Mouse (Mus musculus): ENCODE data around the gene Arid5b.
A peak's percentile ranks its signal among the peaks of the same experiment; 100 is the strongest.

The Arid5b gene

DNA sequence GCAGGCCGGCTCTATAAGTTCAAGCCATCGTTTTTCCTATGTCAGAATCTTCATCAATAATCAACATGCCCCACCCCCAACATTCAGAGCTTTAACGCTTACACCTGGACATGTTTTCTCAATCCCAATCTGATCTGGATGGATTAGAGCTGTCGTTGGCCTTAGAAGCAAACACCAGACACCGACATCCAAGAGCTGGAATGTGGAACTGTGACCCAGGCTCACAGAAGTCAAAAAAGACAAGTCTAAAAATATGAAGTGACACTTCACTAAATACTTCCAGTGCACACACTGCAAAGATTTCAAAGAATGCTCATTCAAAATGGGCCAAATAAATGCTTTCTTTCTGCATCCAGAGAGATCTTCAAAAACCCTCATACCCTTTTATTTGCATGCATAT lies 144.5 kb downstream of the Arid5b start:
- DNase-seq = no peak

DNA sequence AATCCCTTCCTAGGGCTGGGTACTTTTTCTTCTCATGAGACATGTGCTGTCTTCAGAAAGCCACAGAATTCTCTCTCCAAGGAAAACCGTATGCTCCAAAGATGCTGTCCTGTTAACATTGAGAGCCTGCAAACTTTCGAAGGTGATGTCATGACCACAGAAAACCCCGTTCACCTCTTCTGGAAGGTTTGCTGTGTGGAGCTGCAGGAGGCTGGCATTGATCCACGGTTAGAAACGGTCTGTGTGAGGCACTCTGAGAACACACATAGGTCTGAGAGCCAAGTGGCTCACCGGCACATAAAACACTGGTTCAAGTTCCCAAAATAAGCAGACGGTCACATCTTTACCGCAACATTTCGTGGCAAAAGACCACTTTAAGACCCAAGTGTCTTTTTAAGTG lies 145.9 kb downstream of the Arid5b start:
- DNase-seq = no peak

DNA sequence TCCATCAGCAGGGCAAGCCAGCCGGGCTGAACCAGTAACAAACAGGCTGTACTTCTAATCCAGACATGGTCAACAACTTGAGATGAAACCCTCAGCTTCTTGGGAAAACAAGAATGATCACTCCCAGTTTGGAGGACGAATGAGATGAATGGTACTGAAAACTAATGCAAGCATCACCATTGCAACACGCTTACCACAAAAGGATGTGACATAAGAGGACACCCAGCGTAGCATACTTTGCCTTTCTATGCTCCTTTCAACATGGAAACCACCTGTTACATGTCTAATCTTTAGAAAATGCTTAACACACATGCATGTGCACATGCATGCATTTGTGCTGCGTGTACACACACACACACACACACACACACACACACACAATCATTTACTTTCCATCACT lies 146.4 kb downstream of the Arid5b start:
- DNase-seq = no peak

GRCm38 (mm10) chr10:68129651-68130050 lies 148.9 kb downstream of the Arid5b start:
- no peak for DNase-seq

DNA sequence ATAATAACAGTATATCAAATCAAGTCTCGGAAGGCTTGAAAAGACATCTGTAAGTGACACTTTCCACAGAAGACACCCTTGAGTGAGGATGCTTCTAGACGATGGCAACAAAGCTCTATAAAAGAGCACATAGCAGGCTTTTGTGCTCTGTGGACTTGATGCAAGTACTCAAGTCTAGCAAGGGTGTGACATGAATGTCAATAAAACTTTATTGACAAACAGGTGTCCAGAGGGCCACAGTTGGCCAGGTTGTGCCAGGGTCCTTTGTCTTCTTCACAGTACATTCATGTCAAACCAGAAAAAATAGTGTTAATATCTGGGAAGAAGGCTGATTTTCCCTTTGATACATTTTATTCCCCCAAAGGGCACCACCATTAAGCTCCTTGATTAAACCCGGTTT lies 149.5 kb downstream of the Arid5b start:
- no peak for DNase-seq

DNA sequence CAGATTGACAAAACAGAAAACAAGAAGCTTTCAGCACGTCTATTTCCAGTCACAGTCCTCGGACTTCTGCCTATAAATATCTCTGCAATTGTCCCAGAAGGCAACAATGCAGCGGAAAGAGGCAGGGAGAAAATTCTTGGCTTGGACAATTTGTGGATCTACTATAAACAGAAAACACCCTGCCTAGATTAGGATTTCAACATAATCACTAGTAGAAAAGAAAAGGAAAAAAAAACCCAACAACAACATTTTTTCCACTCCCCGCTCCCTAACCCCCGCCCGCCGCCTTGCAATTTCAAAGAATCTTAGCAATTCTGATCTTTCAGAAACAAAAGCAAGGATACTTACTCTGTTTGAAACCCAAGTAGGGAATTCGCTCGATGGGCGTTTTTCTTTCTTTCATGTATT lies 150.1 kb downstream of the Arid5b start:
- DNase-seq = peak; percentile 64 to 65

GRCm38 (mm10) chr10:68127604-68128256 lies 150.8 kb downstream of the Arid5b start:
- no peak for DNase-seq

- no peak for DNase-seq
Measured at GRCm38 (mm10) chr10:68127104-68127503, 151.4 kb downstream of the Arid5b start.

- DNase-seq = no peak
Measured at GRCm38 (mm10) chr10:68126551-68126950, 152.0 kb downstream of the Arid5b start.

GRCm38 (mm10) chr10:68125919-68126550 lies 152.5 kb downstream of the Arid5b start:
- no peak for DNase-seq

GRCm38 (mm10) chr10:68124985-68125384 lies 153.6 kb downstream of the Arid5b start:
- no peak for DNase-seq

DNA sequence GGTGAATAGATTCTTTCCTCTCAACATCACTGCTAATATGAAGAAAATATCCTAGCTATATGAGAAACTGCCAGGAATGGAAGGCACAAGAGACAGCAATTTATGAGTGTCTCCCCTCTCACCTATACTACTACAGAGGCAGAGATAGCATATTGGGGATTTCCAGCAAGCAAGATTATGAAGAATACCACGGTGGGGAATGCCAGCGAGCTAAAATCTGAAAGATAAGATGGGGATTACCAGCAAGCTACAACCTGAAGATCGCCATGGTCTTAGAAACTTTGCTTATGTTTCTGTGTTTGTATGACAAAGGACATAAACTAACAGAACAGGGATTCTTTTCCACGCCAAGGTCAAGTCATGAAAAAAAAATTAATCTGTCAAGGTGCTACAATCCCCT lies 155.1 kb downstream of the Arid5b start:
- no peak for DNase-seq

DNA sequence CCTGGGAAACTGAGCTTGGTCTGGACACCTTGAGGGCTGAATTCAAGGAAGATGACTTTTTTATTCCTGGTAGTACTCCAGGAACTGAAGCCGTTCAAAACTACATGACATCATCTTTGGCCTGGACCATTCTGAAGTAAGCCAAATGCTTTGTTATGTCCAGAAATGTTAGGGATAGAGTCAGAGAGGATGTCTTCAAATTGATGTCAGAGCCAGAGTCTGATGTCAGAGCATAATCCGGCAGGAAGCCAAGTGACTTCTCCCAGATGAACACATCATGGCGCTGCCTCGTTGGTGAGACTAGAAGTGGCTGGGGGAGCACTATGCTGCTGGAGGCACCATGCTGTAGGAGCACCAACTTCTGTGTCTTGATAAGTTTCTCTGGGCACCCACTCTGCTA lies 156.6 kb downstream of the Arid5b start:
- DNase-seq = no peak

DNA sequence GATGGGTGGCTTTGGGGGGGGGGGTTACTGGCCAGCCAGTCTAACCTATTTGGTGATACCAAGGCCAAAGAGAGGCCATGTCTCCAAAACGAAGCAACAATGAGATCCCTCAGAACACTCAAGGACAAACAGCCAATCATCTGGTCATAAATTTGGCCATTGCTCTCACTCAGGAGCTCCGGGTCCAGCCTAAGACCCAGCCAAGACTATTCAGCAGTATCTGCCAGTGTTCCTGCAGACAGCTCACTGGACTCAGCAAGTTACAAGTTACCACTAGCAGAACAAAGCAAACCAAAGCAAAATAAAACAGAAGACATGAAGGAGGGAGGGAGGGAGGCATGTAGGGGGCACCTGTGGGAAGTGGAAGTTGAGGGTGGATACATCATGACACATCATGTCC lies 157.3 kb downstream of the Arid5b start:
- no peak for DNase-seq

DNA sequence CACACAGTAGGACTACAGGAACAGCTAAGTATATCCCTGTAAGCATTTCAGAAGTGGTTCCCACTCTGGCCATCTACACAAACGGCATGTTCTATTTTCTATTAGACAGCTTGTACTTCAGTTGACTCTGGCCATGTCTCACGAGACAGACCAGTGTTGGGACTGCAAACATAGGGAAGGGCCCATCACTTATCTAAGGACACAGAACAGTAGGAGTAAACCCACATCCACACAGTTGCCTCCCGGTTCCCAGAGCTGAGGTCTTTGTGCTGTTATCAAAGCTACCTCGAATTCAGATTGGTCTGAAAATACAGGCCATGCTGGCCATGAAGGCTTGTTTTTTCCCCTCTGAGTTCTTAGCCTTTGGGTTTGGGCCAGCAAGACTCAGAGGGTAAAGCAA lies 158.5 kb downstream of the Arid5b start:
- DNase-seq = no peak

DNA sequence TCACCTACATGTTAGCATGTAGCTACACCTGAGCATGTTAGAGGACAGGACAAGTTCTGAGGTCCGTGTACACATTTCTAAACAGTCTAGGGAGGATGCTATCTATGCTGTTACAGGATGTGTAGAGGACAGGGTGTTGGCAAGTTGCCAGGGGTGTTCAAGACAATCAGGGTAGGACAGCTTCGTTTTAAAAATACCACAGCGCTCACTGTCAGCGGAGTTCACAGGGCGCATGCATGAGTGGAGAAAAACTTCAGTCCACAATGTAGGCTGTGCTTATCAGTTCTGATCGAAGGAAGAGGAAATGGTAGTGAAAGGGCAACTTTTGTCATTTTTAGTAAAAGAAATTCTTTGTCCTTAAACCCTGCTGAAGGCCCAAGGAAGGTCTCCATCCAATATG lies 159.3 kb downstream of the Arid5b start:
- peak in 1 of 2 experiments; percentile 52 for DNase-seq

DNA sequence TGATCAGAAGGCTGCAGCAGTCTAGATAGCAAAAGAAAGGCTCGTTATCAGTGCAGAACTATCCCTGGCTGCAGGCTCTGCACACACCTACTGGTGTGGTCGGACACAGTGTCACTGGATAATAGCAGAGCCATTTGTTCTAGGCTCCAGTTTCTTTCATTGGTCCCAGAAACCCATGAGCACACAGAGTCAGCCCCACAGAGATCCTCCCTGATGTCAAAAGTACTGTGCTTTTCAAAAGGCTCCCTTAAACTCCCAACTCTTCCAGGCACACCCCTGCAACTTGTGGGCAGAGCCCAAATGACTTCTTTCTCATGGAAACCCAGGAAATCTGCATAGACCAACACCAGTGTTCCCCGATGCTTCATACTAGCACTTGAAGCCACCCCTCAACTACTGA lies 163.6 kb downstream of the Arid5b start:
- no peak for DNase-seq

DNA sequence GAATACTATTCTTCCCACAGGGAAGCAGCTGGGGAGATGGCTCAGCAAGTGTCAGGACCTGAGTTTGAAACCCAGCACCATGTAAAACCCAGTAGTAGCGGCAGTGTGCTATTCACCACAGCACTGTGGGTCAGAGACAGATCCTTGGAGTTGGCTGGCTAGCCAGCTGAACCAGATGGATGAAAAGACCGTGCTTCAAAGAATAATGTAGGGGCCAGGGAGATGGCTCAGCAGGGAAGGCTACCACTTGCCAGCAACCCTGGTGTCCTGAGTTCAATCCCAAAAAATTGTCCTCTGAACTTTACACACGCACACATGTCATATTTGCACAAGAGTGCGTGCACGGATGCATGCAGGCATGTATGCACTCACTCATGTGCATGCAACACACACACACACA lies 164.9 kb downstream of the Arid5b start:
- DNase-seq = no peak

DNA sequence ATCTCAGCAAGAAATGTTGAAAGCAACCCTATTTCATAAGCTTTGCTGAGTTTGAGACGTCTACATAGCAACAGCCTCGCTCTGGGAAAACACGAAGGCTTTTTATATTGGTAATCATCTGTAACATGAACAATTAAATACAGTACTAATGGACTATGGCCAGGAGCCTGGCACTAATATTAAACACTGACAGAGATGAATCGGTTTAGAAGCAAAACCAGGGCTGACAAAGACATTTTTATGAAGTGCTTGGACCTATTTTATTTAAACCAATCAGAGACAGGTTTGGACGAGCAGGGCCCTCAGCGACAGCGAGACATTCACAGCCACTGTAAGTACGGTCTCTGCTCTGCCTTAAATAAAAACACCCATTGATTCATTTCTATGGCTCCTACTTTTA lies 165.6 kb downstream of the Arid5b start:
- no peak for DNase-seq

DNA sequence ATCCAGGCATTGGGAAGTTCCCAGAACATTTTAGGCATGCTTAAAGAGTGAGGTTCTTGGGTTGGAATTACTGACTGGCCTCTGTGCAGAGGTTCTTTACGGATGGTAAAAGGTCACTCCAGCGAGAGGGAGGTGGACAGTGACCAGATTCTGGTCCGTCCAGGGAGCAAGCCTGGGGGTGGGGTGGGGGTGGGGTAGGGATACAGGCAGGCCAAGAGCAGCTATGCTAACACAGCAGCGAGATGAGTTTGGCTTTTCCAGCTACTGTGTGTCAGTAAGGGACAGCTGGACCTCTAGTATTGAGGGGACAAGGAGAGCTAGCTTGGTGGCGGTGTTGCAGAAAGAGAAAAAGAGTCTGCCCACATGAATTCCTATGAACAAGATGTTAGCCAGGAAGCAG lies 167.9 kb downstream of the Arid5b start:
- no peak for DNase-seq

DNA sequence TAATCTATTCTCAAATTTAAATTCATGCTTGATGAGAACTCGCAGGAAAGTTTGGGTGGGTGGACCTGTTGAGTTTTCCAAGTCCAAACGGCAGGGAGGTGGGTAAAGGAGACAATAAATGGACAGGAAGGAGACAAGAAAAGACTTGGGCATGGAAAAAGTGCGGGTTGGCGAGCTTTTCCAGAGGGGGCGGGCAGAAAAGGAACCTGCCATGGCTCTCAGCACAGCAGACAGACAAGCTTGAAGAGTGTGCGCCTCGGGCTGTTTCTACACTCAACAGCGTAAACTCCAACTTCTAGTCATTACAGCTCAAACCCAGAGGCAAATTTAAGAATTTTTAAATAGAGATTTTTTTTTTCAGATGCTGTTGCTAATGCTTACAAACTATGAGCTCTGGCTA lies 168.4 kb downstream of the Arid5b start:
- no peak for DNase-seq

- no peak for DNase-seq
Measured at GRCm38 (mm10) chr10:68109651-68110050, 168.9 kb downstream of the Arid5b start.

DNA sequence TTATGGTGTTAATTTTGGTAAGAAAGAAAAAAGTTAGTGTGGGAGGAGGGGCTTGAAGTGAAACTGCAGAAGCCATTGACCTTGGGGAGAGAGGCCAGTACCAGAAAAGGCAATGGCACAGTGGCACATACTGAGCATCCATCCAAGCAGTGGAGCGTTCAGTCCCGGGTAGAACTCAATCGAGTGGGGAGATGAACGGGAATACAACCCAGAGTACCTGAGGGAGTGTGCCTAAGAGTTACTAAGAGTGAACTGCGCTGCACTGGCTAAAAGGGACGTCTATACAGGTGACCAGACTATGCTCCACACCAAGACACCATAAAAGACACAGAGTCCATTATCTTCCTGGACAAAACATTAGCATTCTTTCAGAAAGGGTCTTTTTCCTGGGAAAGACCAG lies 170.8 kb downstream of the Arid5b start:
- DNase-seq = no peak

DNA sequence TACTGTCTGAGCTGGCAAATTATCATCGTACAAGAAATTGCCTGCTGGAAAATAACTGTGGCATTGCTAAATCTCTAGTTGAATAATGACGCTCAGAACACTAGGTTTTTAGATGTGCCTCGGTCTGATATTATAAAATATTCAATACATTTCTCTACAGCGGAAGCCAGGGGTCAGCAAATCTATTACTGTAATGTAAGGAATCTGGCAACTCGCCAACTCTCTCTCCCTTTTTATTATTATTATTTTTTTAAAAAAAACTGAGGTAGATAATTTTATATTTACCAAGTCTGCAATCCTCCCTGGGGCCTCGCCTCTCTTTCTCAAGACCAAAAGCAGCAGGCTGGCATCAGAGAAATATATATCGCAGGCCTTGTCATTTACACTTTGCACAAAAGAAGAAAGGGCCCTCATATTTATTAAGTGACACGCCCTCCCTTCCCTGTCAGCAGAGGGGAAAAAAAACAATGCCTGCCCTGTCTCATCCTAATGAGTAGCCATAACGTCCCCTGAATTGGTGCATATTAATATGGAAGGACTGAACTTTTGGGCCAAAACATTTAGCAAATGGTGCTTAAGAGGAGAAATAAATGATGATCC lies 172.1 kb downstream of the Arid5b start:
- no peak for DNase-seq
